Mouse (Mus musculus) hindbrain, embryonic 16.5 days (tissue): ENCODE results near the gene Kdm7a. TPM values are rescaled to one million over a fixed set of nuclear protein-coding genes. Genes with fewer than 3 reads are reported as not detected.

Experiments used
- ATAC-seq: fragments of 200-750 bp; cut with Nextera tagmentation; 2 replicates; pipeline ENCODE4 v1.8.0; 2017; ENCODE audit warnings: moderate TSS enrichment, moderate library complexity
- H3K27ac ChIP-seq: fragments of 300-500 bp; sonication (generic); 2 replicates; pipeline ENCODE4 v1.5.1; 2014; ENCODE audit warnings: low read depth, mild to moderate bottlenecking, control low read depth, low read length, moderate library complexity
- H3K27me3 ChIP-seq: fragments of 300-500 bp; sonication (generic); replicated peaks from 2 replicates; pipeline ENCODE4 v1.6.1; 2014; ENCODE audit warnings: low read length; ENCODE audit not compliant: control insufficient read depth, insufficient read depth
- H3K36me3 ChIP-seq: fragments of 300-500 bp; sonication (generic); 2 replicates; pipeline ENCODE4 v1.6.1; 2014; ENCODE audit warnings: mild to moderate bottlenecking, low read length, moderate library complexity, mixed read lengths; ENCODE audit not compliant: control insufficient read depth, insufficient read depth
- H3K4me1 ChIP-seq: fragments of 300-500 bp; sonication (generic); 2 replicates; pipeline ENCODE4 v1.6.1; 2014; ENCODE audit warnings: low read depth, low read length; ENCODE audit not compliant: control insufficient read depth, insufficient read depth
- H3K4me2 ChIP-seq: fragments of 300-500 bp; sonication (generic); 2 replicates; pipeline ENCODE4 v1.6.1; 2014; ENCODE audit warnings: mild to moderate bottlenecking, low read length, control low read depth, moderate library complexity
- H3K4me3 ChIP-seq: fragments of 300-500 bp; sonication (generic); 2 replicates; pipeline ENCODE4 v1.5.1; 2014; ENCODE audit warnings: mild to moderate bottlenecking, low read length, control low read depth, moderate library complexity
- H3K9ac ChIP-seq: fragments of 300-500 bp; sonication (generic); 2 replicates; pipeline ENCODE4 v1.6.1; 2014; ENCODE audit warnings: low read depth, mild to moderate bottlenecking, control low read depth, low read length, moderate library complexity
- H3K9me3 ChIP-seq: fragments of 300-500 bp; sonication (generic); 2 replicates; pipeline ENCODE4 v1.6.1; 2014; ENCODE audit warnings: mild to moderate bottlenecking, low read length, moderate library complexity; ENCODE audit not compliant: control insufficient read depth
- WGBS: fragments of 180-500 bp; shearing (Covaris S2); extraction: QIAGEN DNeasy Blood & Tissue Kit; methylation state at CpG from one replicate; pipeline ENCODE4 v1.1.7; 2014; 5-methylcytosine and 5-hydroxymethylcytosine counted together
- polyA plus RNA-seq: library from polyadenylated mRNA; unstranded; fragments of >200 nt; fragmentation: Nextera tagmentation; extraction: Ambion mirVana; gene quantifications from 2 replicates; pipeline ENCODE4 v1.2.1, GENCODE M21; 2015

Gene Kdm7a
- polyA plus RNA-seq, 1 experiment from 2014 or later, result 3.3 TPM

- no peak overlapping the region for H3K4me3 ChIP-seq
- H3K27me3 ChIP-seq, result no peaks in the 10 kb centered on the region
- no peak overlapping the region for H3K9ac ChIP-seq
- peaks cover 16% of the 10 kb centered on the region for H3K4me1 ChIP-seq
- ATAC-seq, result no peak
- WGBS, result 73% methylated on average over 3 of the region's 3 CpGs
- no peak overlapping the region for H3K27ac ChIP-seq
- H3K4me2 ChIP-seq, result no peak overlapping the region
- H3K9me3 ChIP-seq, result no peaks in the 10 kb centered on the region
- no peaks in the 10 kb centered on the region for H3K36me3 ChIP-seq
These were observed 34.4 kb upstream of the Kdm7a start for GRCm38 (mm10) chr6:39240956-39241355.

- no peak for ATAC-seq
- Histone ChIP-seq H3K9me3 (no peaks in the 10 kb centered on the region), H3K27me3 (no peaks in the 10 kb centered on the region), H3K4me3 (no peak overlapping the region), H3K4me1 (peaks cover 5% of the 10 kb centered on the region), H3K36me3 (no peaks in the 10 kb centered on the region), H3K9ac (no peak overlapping the region; the same call in 1 of the 2 replicates), H3K27ac (no peak overlapping the region), H3K4me2 (no peak overlapping the region)
- 64% methylated on average over 3 of the region's 3 CpGs for WGBS
These were observed 31.3 kb upstream of the Kdm7a start for GRCm38 (mm10) chr6:39237887-39238286.

- H3K36me3 ChIP-seq, result no peaks in the 10 kb centered on the region
- H3K4me1 ChIP-seq, result no peaks in the 10 kb centered on the region
- H3K4me2 ChIP-seq, result no peak overlapping the region
- H3K9ac ChIP-seq, result no peak overlapping the region
- H3K27ac ChIP-seq, result no peak overlapping the region
- WGBS, result 81% methylated on average over 4 of the region's 4 CpGs
- no peaks in the 10 kb centered on the region for H3K27me3 ChIP-seq
- no peak for ATAC-seq
- no peak overlapping the region for H3K4me3 ChIP-seq
- no peaks in the 10 kb centered on the region for H3K9me3 ChIP-seq
These were observed 26.0 kb upstream of the Kdm7a start for GRCm38 (mm10) chr6:39232617-39233016.

GRCm38 (mm10) chr6:39230664-39231063 lies 24.1 kb upstream of the Kdm7a start:
- Histone ChIP-seq H3K27ac (no peak overlapping the region), H3K36me3 (no peaks in the 10 kb centered on the region), H3K4me2 (no peak overlapping the region), H3K9me3 (no peaks in the 10 kb centered on the region), H3K9ac (no peak overlapping the region), H3K4me3 (no peak overlapping the region), H3K27me3 (no peaks in the 10 kb centered on the region), H3K4me1 (peaks cover 3% of the 10 kb centered on the region; the same call in 1 of the 2 replicates)
- ATAC-seq, result no peak
- 84% methylated on average over 8 of the region's 8 CpGs for WGBS

GRCm38 (mm10) chr6:39226610-39226955 lies 20.0 kb upstream of the Kdm7a start:
- Histone ChIP-seq H3K36me3 (no peaks in the 10 kb centered on the region), H3K9me3 (no peaks in the 10 kb centered on the region), H3K27ac (no peak overlapping the region; the same call in 1 of the 2 replicates), H3K4me3 (no peak overlapping the region), H3K4me2 (no peak overlapping the region), H3K9ac (no peak overlapping the region), H3K27me3 (no peaks in the 10 kb centered on the region), H3K4me1 (peaks cover 3% of the 10 kb centered on the region; the same call in 1 of the 2 replicates)
- ATAC-seq, result no peak
- 31% methylated on average over 9 of the region's 9 CpGs for WGBS

GRCm38 (mm10) chr6:39225876-39226609 lies 19.5 kb upstream of the Kdm7a start:
- no peaks in the 10 kb centered on the region for H3K9me3 ChIP-seq
- H3K27ac ChIP-seq, result no peak overlapping the region; the same call in 1 of the 2 replicates

GRCm38 (mm10) chr6:39223328-39223885 lies 16.8 kb upstream of the Kdm7a start:
- H3K4me2 ChIP-seq, result no peak overlapping the region
- peaks cover 3% of the 10 kb centered on the region; the same call in 1 of the 2 replicates for H3K4me1 ChIP-seq
- H3K9ac ChIP-seq, result no peak overlapping the region
- no peaks in the 10 kb centered on the region for H3K36me3 ChIP-seq
- 79% methylated on average over 5 of the region's 5 CpGs for WGBS
- H3K27me3 ChIP-seq, result no peaks in the 10 kb centered on the region
- no peak for ATAC-seq
- no peaks in the 10 kb centered on the region for H3K9me3 ChIP-seq
- H3K27ac ChIP-seq, result no peak overlapping the region
- H3K4me3 ChIP-seq, result no peak overlapping the region

More at GRCm38 (mm10) chr6:39225876-39226609, 19.5 kb upstream of the Kdm7a start:
- no peaks in the 10 kb centered on the region for H3K27me3 ChIP-seq
- no peak for ATAC-seq
- H3K9ac ChIP-seq, result no peak overlapping the region
- WGBS, result 12% methylated on average over 7 of the region's 7 CpGs
- peaks cover 3% of the 10 kb centered on the region; the same call in 1 of the 2 replicates for H3K4me1 ChIP-seq
- H3K36me3 ChIP-seq, result no peaks in the 10 kb centered on the region
- H3K4me2 ChIP-seq, result no peak overlapping the region
- H3K4me3 ChIP-seq, result no peak overlapping the region

GRCm38 (mm10) chr6:39222487-39222886 lies 15.9 kb upstream of the Kdm7a start:
- H3K9me3 ChIP-seq, result no peaks in the 10 kb centered on the region
- H3K27me3 ChIP-seq, result no peaks in the 10 kb centered on the region
- 85% methylated on average over 5 of the region's 5 CpGs for WGBS
- H3K4me3 ChIP-seq, result no peak overlapping the region
- H3K4me1 ChIP-seq, result peaks cover 3% of the 10 kb centered on the region; the same call in 1 of the 2 replicates
- no peak overlapping the region for H3K27ac ChIP-seq
- H3K9ac ChIP-seq, result no peak overlapping the region
- ATAC-seq, result no peak
- H3K4me2 ChIP-seq, result no peak overlapping the region
- H3K36me3 ChIP-seq, result no peaks in the 10 kb centered on the region

GRCm38 (mm10) chr6:39217961-39218360 lies 11.4 kb upstream of the Kdm7a start:
- no peaks in the 10 kb centered on the region for H3K27me3 ChIP-seq
- no peak overlapping the region for H3K4me3 ChIP-seq
- no peak overlapping the region for H3K4me2 ChIP-seq
- H3K27ac ChIP-seq, result no peak overlapping the region
- no peaks in the 10 kb centered on the region for H3K36me3 ChIP-seq
- no peak overlapping the region for H3K9ac ChIP-seq
- no peak for ATAC-seq
- no peaks in the 10 kb centered on the region for H3K4me1 ChIP-seq
- 83% methylated on average over 2 of the region's 2 CpGs for WGBS
- no peaks in the 10 kb centered on the region for H3K9me3 ChIP-seq
